Mouse (Mus musculus): ENCODE data around the gene Stx1a.

Stx1a gene

DNA sequence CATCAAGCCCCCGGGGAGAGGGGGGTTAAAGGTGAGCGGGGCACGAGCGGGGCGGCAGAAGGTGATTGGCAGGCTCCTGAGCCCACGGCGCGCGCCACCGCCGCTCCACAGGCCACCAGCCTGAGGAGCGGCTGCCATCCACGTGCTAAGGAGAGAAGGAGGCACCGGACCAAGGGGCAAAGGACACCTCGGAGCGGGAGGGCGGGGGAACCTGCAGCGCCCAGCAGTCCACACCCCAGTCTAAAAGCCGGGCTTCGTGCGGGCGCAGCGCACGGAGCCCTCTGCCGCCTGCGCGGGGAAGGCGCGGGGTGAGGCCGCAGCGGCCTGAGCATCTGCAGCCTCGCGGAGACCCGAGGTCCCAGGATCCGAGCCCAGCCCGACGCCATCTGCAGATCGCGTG, 66.4 kb downstream of the Stx1a start, which contains the start of gene Mlxipl:
Mlxipl (plus strand) TSS at position 238 of the 400 bp plus-strand sequence.
- DNase-seq = no peak

All from cerebellum, adult 18-20 months (tissue).